Mouse (Mus musculus) spleen, adult 2 months (tissue): ENCODE measurements around the gene Swsap1. TPM values are rescaled to one million over a fixed set of nuclear protein-coding genes. Genes with fewer than 3 reads are reported as not detected.
A peak's percentile ranks its signal among the peaks of the same experiment; 100 is the strongest.

ENCODE experiments used
- DNase-seq, 2 experiments: peaks; one replicate each; pipeline versions ENCODE4 v3.0.0 to v3.0.0-alpha.2; 2012 to 2021; ENCODE audit warnings: low spot score in 2 of 2, low read depth in 1 of 2
- H3K27ac ChIP-seq: fragments of 200-500 bp; 2 replicates; pipeline ENCODE4 v1.5.1; 2012; ENCODE audit warnings: low read length, inconsistent platforms; ENCODE audit not compliant: insufficient read depth
- H3K27me3 ChIP-seq: fragments of 200-500 bp; 2 replicates; pipeline ENCODE4 v1.6.1; 2012; ENCODE audit warnings: mild to moderate bottlenecking, moderate library complexity, low read length, inconsistent platforms; ENCODE audit not compliant: control insufficient read depth, insufficient read depth
- H3K36me3 ChIP-seq: fragments of 200-500 bp; 2 replicates; pipeline ENCODE4 v1.6.1; 2012; ENCODE audit warnings: mild to moderate bottlenecking, low read length, inconsistent platforms; ENCODE audit not compliant: control insufficient read depth, insufficient read depth
- H3K4me1 ChIP-seq: fragments of 200-500 bp; 2 replicates; pipeline ENCODE4 v1.6.1; 2011; ENCODE audit warnings: inconsistent platforms; ENCODE audit not compliant: control insufficient read depth, insufficient read depth, insufficient read length
- H3K4me3 ChIP-seq: fragments of 200-500 bp; 2 replicates; pipeline ENCODE4 v1.5.1; 2011; ENCODE audit warnings: mild to moderate bottlenecking, inconsistent platforms; ENCODE audit not compliant: insufficient read depth, insufficient read length; ENCODE audit errors: extremely low read depth
- CTCF ChIP-seq: fragments of 200-500 bp; IDR thresholded peaks from 2 replicates; pipeline ENCODE4 v1.5.1; 2011; ENCODE audit warnings: mild to moderate bottlenecking, inconsistent platforms; ENCODE audit not compliant: insufficient read depth, insufficient read length, insufficient replicate concordance; ENCODE audit errors: extremely low read depth
- POLR2A ChIP-seq: fragments of 200-500 bp; IDR thresholded peaks from 2 replicates; pipeline ENCODE4 v1.6.1; 2011; ENCODE audit warnings: low read depth, low read length, inconsistent platforms
- WGBS: fragments of 180-500 bp; shearing (Covaris S2); methylation state at CpG from one replicate; pipeline ENCODE4 v1.1.7; 2018; 5-methylcytosine and 5-hydroxymethylcytosine counted together
- polyA plus RNA-seq: library from polyadenylated mRNA; depleted of rRNA; stranded (reverse); fragments of >200 nt; gene quantifications from 2 replicates; pipeline ENCODE4 v1.2.3, GENCODE M21; 2012

The Swsap1 gene
- polyA plus RNA-seq, 1 experiment, result 6.5 TPM

GRCm38 (mm10) chr9:21918692-21919384 lies 36.7 kb upstream of the Swsap1 start:
- no peaks in the 10 kb centered on the region for H3K36me3 ChIP-seq
- no peak overlapping the region for H3K27ac ChIP-seq
- no peaks in the 10 kb centered on the region for H3K27me3 ChIP-seq
- no peak overlapping the region for H3K4me3 ChIP-seq
- TF ChIP-seq POLR2A (no peak), CTCF (no peak)
- 49% methylated on average over 5 of the region's 5 CpGs for WGBS
- peaks cover 4% of the 10 kb centered on the region for H3K4me1 ChIP-seq
- DNase-seq, result no peak

DNA sequence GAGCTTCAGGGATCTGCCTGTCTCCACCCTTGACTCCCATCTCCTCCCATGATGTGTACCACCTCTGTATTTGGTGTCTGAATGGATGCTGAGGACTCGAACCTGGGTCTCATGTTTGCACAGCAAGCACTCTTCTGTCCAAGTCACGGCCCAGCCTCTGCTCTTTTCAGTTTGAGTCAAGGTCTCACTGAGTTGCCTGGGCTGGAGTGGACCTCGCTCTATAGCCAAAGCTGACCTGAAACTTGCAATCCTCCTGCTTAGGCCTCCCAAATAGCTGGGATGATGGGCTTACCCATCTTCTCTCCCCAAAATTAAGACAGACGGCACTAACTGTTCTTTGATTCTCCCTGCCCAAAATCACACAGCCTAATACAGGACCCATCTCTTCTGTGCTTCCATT lies 32.5 kb upstream of the Swsap1 start:
- H3K36me3 ChIP-seq, result no peaks in the 10 kb centered on the region
- H3K27me3 ChIP-seq, result no peaks in the 10 kb centered on the region
- no peak overlapping the region for H3K27ac ChIP-seq
- no peak overlapping the region for H3K4me3 ChIP-seq
- TF ChIP-seq CTCF (no peak), POLR2A (no peak)
- H3K4me1 ChIP-seq, result no peaks in the 10 kb centered on the region; the same call in none of the 2 replicates
- 90% methylated on average over 4 of the region's 4 CpGs for WGBS
- DNase-seq, result no peak

DNA sequence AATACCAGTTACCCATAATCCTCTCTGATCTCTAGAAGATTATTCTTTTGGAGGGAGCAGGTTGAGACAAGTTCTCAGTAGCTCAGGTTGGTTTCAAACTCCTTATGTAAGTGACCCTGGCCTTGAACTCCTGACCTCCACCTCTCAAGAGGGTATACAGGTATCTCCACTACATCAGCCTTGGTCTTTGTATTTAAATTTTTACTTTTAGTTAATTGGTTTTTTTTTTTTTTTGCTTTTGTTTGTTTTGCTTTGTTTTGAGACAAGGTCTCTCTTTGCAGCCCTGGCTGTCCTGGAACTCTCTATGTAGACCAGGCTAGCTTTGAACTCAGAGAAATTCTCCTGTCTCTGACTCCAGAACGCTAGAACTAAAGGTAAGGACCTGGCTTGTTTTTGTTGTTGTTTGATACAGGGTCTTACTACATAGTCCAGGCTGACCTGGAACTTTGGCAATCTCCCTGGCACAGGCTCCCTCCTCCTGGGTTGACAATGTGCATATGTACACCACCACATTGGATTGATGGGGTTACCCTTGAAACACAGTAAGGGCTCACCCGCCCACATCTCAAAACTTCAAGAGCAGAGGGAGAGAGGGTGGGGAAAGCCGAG lies 32.0 kb upstream of the Swsap1 start:
- Histone ChIP-seq H3K36me3 (no peaks in the 10 kb centered on the region), H3K27ac (no peak overlapping the region), H3K27me3 (no peaks in the 10 kb centered on the region), H3K4me3 (no peak overlapping the region), H3K4me1 (no peaks in the 10 kb centered on the region; the same call in none of the 2 replicates)
- TF ChIP-seq CTCF (no peak), POLR2A (no peak)
- no peak for DNase-seq
- WGBS, result 45% methylated on average over 3 of the region's 3 CpGs

- Histone ChIP-seq H3K4me1 (no peaks in the 10 kb centered on the region; the same call in none of the 2 replicates), H3K27ac (no peak overlapping the region), H3K27me3 (no peaks in the 10 kb centered on the region), H3K36me3 (no peaks in the 10 kb centered on the region), H3K4me3 (no peak overlapping the region)
- peak in 1 of 2 experiments; percentile 21 for DNase-seq
- WGBS, result 44% methylated on average over 6 of the region's 6 CpGs
- TF ChIP-seq CTCF, result no peak
- TF ChIP-seq POLR2A, result no peak
Measured at GRCm38 (mm10) chr9:21924099-21924493, 31.5 kb upstream of the Swsap1 start.

DNA sequence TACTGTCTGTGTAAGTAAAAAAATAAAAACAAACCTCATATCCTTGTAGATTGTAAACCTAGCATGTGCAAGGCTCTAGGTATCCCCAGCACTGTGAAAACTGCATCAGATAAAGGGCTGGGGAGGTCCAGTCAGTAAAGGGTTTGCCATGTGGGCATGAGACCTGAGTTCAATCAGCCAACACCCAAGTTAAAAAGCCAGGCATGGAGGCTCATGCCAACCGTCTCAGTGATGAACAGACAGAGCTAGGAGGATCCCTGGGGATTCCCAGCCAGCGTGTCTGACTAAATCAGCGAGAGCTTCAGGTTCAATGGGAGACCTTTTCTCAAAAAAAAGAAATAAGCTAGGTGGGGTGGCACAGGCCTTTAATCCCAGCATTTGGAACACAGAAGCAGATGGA lies 30.5 kb upstream of the Swsap1 start:
- no peaks in the 10 kb centered on the region for H3K27me3 ChIP-seq
- no peak overlapping the region for H3K27ac ChIP-seq
- no peak overlapping the region for H3K4me3 ChIP-seq
- no peaks in the 10 kb centered on the region; the same call in none of the 2 replicates for H3K4me1 ChIP-seq
- DNase-seq, result no peak
- TF ChIP-seq POLR2A (no peak), CTCF (no peak)
- H3K36me3 ChIP-seq, result no peaks in the 10 kb centered on the region
- 82% methylated on average over 3 of the region's 3 CpGs for WGBS

GRCm38 (mm10) chr9:21925506-21925905 lies 30.0 kb upstream of the Swsap1 start:
- Histone ChIP-seq H3K4me3 (no peak overlapping the region), H3K27ac (no peak overlapping the region), H3K4me1 (no peaks in the 10 kb centered on the region; the same call in none of the 2 replicates), H3K27me3 (no peaks in the 10 kb centered on the region), H3K36me3 (no peaks in the 10 kb centered on the region)
- 87% methylated on average over 1 of the region's 1 CpGs for WGBS
- DNase-seq, result no peak
- TF ChIP-seq CTCF, result no peak
- no peak for TF ChIP-seq POLR2A

- Histone ChIP-seq H3K36me3 (no peaks in the 10 kb centered on the region), H3K27ac (no peak overlapping the region), H3K27me3 (no peaks in the 10 kb centered on the region), H3K4me1 (no peaks in the 10 kb centered on the region; the same call in none of the 2 replicates), H3K4me3 (no peak overlapping the region)
- WGBS, result 72% methylated on average over 6 of the region's 6 CpGs
- no peak for TF ChIP-seq POLR2A
- TF ChIP-seq CTCF, result no peak
- no peak for DNase-seq
Measured at GRCm38 (mm10) chr9:21926155-21926554, 29.4 kb upstream of the Swsap1 start.
